Mouse (Mus musculus) inflammation-experienced regulatory T-cells, adult 16 weeks (primary cell): ENCODE measurements around the gene Ifitm6. TPM values are rescaled to one million over a fixed set of nuclear protein-coding genes. Genes with fewer than 3 reads are reported as not detected.

Source experiments
- polyA plus RNA-seq: library from polyadenylated mRNA; unstranded; fragments of 100-300 nt; shearing (Covaris generic); gene quantifications from one replicate; pipeline ENCODE4 v1.2.1, GENCODE M21; 2017

Ifitm6 gene
- polyA plus RNA-seq: not detected

DNA sequence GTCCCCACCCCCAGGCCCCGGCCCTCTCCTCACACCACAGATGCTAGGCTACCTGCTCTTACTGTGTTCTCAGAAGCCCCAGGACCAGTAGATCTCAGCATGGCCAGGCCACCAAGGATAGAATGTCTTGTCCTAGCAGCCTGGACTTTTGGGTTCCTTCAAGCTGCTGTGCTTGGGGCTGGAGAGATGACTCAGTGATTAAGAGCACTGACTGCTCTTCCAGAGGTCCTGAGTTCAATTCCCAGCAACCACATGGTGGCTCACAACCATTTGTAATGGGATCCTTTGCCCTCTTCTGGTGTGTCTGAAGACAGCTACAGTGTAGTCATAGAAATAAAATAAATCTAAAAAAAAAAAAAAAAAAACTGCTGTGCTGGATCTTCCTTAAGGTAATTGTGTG is at the start of gene Ifitm6:
TSS of gene Ifitm6 (minus strand) at position 101 of the 400 bp plus-strand sequence.

DNA sequence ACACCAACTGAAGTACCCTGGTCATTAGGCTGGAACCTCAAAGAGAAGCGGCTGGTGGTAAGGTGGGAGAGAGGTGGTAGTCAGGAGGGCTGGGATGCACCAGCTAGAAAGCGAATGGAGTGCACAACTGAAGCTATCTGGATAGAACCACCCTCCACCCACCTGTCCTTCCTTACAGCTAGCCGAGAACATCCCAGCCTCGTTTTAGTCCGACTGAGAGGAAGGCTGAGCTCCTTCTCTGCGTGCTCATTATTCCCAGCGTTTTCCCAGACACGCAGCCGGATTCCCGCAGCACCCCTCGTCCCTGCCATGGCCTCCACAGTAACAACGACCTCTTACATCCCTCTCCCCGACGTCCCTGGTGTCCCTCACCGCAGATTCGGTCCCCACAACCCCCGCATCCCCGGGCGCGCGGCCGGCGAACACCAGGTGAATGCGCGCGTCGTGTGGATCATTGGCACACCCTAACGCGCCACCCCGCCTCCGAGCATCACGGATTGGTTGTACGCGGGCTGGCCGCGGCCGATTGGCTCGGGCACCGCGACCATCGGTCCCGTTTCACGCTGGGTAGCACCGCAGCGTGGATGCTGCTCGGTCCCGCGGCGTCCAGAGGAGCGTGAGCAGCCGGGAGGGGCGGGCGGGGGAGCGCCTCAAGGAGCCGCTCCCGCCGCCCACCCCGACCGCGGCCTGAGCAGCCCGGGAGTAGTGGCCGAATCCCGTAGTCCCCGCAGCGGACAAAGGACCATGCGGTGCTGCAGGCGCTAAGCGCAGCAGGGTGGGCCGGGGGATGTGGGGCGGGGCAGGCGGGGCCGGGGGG is 42.9 kb upstream of the Ifitm6 start, which contains the start of gene B4galnt4:
TSS of gene B4galnt4 (plus strand) at position 679 of the 817 bp plus-strand sequence.

DNA sequence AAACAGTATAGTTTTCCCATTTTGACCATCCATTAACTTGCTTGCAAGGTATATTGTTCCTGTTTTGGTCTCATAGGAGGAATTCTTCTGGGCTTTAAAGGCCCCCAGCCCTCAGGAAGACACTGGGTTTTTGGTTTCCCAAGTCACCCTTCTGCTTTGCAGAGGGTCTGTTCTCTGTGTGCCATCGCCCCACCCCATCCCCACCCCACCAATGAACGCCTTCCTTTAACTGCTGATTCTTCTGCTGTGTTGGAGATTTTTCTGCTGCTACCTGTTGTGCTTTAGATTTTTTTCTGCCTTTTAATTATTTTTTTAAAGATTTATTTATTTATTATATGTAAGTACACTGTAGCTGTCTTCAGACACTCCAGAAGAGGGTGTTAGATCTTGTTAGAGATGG is 11.1 kb upstream of the Ifitm6 start, which contains the start of gene Gm17387:
TSS of gene Gm17387 (plus strand) at position 301 of the 400 bp plus-strand sequence.

DNA sequence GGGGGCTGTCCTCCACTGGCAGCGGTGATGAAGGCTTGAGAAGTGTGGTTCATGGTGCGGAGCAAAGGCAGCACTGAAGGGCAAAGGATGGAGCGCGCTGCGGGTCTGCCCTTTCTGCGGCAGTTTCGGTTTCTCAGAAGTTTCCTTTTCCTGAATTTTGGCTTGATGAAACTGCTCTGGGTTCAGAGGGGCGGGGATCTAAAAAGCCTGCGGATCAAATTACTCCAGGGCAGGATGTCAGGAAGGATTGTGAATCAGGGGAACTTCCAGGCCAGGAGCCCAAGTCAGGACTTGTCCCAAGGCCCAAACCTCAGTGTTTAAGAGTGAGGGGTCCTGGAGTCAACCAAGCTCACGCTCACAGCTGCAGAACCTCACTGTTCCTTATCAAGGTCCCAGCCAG is 7.1 kb downstream of the Ifitm6 start, which contains the start of gene Ifitm3:
TSS of gene Ifitm3 (minus strand) at position 178 of the 400 bp plus-strand sequence.

DNA sequence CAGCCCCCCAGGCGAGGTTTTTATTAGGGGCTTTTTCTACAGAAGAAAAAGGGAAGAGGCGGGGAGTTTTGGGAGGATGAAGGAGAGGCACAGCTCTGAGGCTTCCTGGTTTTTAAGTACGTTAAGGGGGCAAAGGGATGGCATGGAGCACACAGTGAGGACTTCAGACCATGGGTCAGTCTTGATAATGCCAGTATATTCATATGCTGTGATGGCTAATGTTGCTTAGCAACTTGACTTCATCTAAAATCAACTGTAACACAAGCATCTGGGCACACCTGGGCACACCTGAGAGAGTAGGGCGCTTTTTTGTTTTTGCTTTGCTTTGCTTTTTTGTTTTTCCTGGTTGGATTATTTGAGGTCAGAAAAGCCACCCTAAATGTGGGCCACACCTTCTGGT is 50.8 kb downstream of the Ifitm6 start, which contains the start of gene Ifitm1:
TSS of gene Ifitm1 (plus strand) at position 301 of the 400 bp plus-strand sequence.

Other genes starting within 250 kb of the Ifitm6 start
- 0.66 TPM for gene Syce1, start 230.1 kb downstream of the Ifitm6 start, polyA plus RNA-seq
- gene Zfp941, start 195.7 kb downstream of the Ifitm6 start, polyA plus RNA-seq: 0.20 TPM
- not detected for gene Urah, start 182.9 kb downstream of the Ifitm6 start, polyA plus RNA-seq
- not detected for gene Scgb1c1, start 172.4 kb downstream of the Ifitm6 start, polyA plus RNA-seq
- gene Odf3, start 170.1 kb downstream of the Ifitm6 start, polyA plus RNA-seq: not detected
- gene Gm45785, start 161.6 kb downstream of the Ifitm6 start, polyA plus RNA-seq: not detected
- 165 TPM for gene Ric8a, start 161.0 kb downstream of the Ifitm6 start, polyA plus RNA-seq
- 56.9 TPM for gene Bet1l, start 160.3 kb downstream of the Ifitm6 start, polyA plus RNA-seq
- gene Psmd13, start 136.0 kb downstream of the Ifitm6 start, polyA plus RNA-seq: 242 TPM
- gene Sirt3, start 135.6 kb downstream of the Ifitm6 start, polyA plus RNA-seq: 13.3 TPM
- gene Cox8b, start 117.5 kb downstream of the Ifitm6 start, polyA plus RNA-seq: not detected
- gene Nlrp6, start 97.0 kb downstream of the Ifitm6 start, polyA plus RNA-seq: not detected
- gene Pgghg, start 76.5 kb downstream of the Ifitm6 start, polyA plus RNA-seq: 45.4 TPM
- 1.0 TPM for gene Ifitm5, start 67.6 kb downstream of the Ifitm6 start, polyA plus RNA-seq
- gene Gm45717, start 62.0 kb downstream of the Ifitm6 start, polyA plus RNA-seq: not detected
- gene Ifitm2, start 61.9 kb downstream of the Ifitm6 start, polyA plus RNA-seq: 35.4 TPM
- 0.77 TPM for gene Ifitm1, start 50.7 kb downstream of the Ifitm6 start, polyA plus RNA-seq
- gene Ifitm3, start 7.2 kb downstream of the Ifitm6 start, polyA plus RNA-seq: 6.3 TPM
- not detected for gene Gm17387, start 11.2 kb upstream of the Ifitm6 start, polyA plus RNA-seq
- 21.9 TPM for gene B4galnt4, start 43.2 kb upstream of the Ifitm6 start, polyA plus RNA-seq
- 422 TPM for gene Pkp3, start 60.3 kb upstream of the Ifitm6 start, polyA plus RNA-seq
- 261 TPM for gene Sigirr, start 82.6 kb upstream of the Ifitm6 start, polyA plus RNA-seq
- 0.24 TPM for gene Ano9, start 99.9 kb upstream of the Ifitm6 start, polyA plus RNA-seq
- gene Ptdss2, start 104.5 kb upstream of the Ifitm6 start, polyA plus RNA-seq: 19.3 TPM
- 165 TPM for gene Rnh1, start 154.9 kb upstream of the Ifitm6 start, polyA plus RNA-seq
- 3.5 TPM for gene Hras, start 176.1 kb upstream of the Ifitm6 start, polyA plus RNA-seq
- gene Lrrc56, start 176.2 kb upstream of the Ifitm6 start, polyA plus RNA-seq: 3.5 TPM
- gene Lmntd2, start 196.2 kb upstream of the Ifitm6 start, polyA plus RNA-seq: 15.4 TPM
- gene Rassf7, start 197.9 kb upstream of the Ifitm6 start, polyA plus RNA-seq: 24.4 TPM
- gene Phrf1, start 210.9 kb upstream of the Ifitm6 start, polyA plus RNA-seq: 133 TPM
- 111 TPM for gene Irf7, start 248.6 kb upstream of the Ifitm6 start, polyA plus RNA-seq